Mouse (Mus musculus): Measurements from ENCODE around the gene Uri1.

Gene Uri1

DNA sequence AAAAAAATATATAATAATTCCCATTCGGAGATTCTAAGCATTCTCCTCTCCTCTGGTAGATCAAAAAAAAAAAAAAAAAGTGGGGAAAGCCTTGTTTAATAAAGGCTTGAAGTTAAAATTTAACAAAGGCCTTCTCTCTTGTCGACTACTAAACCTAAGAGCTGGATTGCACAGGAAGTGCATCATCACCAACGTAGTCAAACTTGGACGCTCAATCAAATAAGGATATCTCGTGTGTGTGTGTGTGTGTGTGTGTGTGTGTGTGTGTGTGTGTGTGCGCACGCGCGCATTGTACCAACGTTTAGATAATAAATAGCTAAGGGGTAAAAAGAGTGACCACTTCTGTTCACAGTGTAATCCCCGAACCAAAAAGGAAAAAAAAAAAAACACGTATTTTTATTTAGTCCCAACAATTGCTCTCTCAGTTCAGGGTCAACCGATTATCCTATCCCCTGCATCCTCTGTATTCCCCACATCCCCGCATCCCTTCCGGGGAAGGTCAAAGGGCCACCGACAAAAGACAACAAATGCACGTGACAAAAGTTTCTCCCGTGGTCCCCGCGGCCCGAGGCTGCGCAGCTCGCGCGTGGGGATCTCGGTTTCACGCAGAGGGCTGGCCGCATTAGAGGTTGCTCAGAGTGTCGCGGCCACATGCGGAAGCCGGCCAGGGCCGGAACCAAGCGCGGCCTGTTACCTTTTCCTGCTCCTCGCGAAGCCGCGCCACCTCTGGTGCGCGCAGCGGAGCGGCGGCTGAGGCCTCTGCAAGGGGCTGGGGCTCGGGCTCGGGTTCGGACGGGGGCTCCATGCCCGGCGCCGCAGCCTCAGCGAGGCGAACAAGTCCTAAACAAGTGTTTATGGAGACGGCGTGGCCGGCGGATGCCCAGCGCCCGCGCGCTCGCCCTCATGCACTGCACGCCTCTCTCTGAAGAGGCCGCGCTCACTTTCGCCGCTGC, 4.7 kb downstream of the Uri1 start:
- intact Hi-C loops (cut with DNase I): loop anchor here (10.0 kb wide), 1 partner anchor 66 kb away; no protein-coding TSS in a partner anchor

DNA sequence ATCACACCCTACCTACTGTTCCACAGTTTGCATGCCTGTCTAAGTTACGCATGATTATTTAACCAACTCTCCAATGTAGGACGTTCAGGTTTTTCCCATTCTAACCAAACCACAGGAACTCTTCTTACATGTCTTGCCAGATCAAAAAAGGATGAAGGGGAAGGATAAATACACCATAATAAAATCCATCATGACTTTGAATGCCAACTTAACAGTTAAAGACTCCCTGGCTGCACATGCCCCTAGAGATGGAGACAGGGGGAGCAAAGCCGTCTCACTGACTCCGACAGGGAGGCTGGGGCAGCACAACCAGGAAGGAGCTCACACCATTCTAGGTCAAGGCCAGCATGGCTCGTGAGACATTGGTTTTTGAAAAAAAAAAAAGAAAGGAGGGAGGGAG, 8.0 kb downstream of the Uri1 start:
- intact Hi-C loops (cut with DNase I): loop anchor here (10.0 kb wide), 1 partner anchor 69 kb away; no protein-coding TSS in a partner anchor

DNA sequence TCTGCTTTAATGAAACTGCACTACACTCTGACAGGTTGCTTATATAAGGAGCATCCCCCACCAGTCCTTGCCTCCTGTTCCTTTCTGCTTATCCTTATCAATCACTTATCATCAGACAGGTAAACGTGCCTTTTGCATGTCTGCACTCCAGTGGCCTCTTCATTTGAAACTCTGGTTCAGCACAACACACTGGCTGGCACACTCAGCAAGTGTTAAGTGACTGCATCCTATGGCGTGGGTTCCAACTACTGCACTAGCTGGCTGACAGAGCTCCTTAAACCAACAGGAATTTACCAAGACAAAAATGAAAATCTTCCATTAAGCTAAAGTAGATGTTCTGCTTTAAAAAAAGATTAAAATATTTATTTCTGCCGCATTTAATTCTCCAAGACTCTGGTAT, 9.4 kb downstream of the Uri1 start:
- intact Hi-C loops (cut with DNase I): loop anchor here (10.0 kb wide), 1 partner anchor 71 kb away; no protein-coding TSS in a partner anchor

DNA sequence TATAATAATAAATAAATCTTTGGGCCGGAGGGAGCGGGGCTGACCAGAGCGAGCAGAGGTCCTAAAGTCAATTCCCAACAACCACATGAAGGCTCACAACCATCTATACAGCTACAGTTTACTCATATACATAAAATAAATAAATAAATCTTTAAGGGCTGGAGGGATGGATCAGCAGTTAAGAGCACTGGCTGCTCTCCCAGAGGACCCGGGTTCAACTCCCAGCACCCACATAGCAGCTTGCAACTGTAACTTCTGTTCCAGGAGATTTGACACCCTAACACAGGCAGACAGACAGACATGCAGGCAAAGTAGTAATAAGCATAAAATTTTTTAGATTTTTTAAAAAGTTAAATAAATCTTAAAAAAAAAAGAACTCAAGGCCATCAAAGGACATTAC, 10.5 kb downstream of the Uri1 start:
- intact Hi-C loops (cut with DNase I): loop anchor here (10.0 kb wide), 1 partner anchor 72 kb away; no protein-coding TSS in a partner anchor

DNA sequence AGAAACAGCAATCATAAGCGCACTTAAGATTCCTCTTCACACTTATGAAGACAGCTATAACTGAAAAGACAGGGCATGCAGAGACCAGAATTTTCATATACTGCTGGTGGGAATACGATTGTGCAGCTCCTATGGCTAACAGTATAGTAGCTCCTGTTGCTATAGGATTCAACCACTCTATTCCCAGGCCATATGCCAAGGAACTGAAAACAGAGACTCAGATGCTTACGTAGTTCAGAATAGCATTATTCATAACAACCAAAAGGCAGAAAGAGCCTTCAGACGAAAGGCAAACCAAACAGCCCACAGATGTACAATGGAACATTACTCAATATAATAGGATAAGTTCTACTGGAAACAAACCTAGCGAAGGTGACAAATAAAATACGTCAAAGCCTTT, 15.0 kb downstream of the Uri1 start:
- intact Hi-C loops (cut with DNase I): no loop called here

DNA sequence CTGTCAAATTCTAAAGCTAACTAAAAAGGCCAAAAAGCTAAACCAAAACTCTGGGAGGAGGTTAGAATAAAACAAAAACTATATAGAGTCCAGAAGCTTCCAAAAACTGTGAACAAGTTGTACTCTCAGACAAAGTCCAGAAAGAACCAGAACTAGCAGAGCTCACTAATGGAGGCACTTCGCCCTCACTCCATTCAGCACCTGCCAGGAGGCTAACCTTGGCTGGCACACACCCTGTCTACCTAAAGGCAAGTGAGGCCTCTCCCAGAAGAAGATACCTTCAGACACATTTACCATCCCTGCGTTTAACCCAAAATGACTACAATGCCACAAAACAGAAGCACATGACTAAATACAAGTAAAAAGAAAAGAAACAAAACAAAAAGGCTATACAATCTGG, 20.9 kb downstream of the Uri1 start:
- intact Hi-C loops (cut with DNase I): no loop called here

DNA sequence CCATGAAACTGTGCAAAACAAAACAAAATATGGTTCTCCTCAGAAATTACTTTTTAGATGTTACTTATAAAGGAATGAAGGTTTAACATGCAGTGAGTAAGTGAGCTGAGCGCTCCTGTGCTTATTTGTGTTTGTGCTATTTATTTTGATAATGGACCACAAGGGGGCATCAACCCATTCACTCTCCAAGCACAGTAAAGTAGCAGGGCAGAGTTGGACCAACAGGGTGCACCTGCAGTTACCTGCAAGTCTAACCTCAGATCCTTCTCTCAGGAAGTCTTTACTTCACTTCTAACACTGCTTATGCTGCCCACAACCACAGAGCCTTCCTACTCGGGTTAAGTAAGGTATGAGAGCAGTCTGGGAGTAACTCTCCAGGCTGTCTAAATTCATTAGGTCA, 23.7 kb downstream of the Uri1 start:
- intact Hi-C loops (cut with DNase I): no loop called here

DNA sequence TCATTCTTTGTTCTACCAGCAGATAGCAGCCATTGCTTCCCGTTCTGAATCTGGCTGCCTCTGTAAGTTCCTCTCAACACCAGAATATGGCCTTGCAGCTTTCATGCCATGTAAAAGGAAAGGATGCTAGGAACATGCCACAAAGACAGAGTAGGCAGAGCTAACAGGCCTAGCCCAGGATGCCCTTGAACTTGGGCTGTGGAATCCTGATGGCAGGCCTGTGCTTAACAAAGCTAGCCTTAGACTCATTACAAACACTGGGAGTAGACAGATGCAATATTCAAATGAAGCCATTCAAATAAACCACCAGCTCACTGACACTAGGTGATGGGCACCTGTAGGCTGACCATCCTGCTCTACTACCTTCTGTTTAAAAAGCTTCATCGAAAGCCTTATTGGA, 30.5 kb downstream of the Uri1 start:
- intact Hi-C loops (cut with DNase I): no loop called here

DNA sequence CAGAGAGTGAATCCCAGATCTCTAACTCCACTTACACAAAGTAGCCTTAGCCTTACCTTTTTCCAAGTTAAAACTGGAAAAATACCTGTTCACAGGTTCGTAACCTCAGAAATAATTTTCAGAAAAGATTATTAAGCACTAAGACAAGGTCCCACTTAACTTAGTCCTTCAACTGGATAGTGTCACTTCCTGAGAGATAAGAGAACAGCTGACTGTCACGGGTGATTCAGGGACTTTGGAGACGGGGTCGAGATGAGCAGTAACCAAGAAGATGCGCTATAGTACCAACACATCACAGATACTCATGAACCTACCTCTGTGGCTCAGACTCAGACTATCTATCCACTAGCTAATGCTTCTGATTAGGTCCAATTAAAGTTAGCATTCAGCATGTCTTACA, 38.5 kb downstream of the Uri1 start:
- intact Hi-C loops (cut with DNase I): no loop called here

DNA sequence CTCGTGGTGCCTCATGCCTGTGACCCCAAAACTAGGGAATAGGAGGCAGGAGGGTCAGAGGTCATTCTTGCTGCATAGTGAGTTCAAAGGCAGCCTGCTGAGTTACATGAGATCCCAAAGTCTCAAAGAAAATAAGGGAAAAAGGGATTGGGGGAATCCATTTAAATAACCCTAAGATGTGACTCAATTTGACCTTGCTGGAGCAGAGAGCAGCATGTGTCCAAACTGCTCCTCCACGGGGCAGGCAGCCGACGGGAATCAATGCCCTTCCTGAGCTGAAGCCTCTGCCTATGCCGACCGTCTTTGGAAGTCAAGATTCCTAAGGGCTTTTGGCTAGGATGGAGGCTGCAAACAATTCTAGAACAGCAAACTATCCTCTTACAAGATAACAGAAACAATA, 39.9 kb downstream of the Uri1 start:
- intact Hi-C loops (cut with DNase I): no loop called here

DNA sequence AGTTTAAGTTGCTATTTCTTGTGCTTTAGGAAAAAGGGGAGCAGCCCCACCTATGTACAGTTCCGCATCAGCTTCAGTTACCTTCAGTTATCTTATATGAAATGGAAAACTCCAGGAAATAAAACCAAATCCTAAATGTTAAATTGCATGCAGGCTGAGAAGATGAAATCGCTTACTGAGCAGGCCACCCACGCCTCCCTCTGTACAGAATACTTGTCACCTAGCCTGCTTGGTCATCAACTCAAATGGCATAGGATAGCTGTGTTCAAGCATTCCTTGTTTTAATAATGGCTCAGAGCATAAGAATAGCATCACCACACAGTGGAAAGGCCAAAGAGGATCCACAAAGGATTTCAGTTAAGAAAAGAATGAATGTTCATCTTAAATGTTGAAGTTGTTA, 43.6 kb downstream of the Uri1 start:
- intact Hi-C loops (cut with DNase I): no loop called here

DNA sequence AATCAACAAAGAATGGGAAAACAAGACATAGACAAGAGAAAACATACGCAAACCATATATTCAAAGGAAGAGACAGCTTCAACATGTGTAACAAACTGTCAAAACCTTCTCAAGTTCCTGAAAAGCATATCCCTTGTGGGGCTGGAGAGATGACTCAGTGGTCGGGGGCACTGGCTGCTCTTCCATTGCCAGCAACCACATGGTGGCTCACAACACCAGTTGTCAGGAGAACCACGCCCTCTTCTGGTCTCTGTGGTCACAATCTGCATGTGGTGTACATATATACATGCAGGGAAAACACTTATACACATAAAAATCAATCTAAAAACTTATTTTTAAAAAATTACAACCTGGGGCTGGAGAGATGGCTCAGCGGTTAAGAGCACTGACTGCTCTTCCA, 44.9 kb downstream of the Uri1 start:
- intact Hi-C loops (cut with DNase I): no loop called here

DNA sequence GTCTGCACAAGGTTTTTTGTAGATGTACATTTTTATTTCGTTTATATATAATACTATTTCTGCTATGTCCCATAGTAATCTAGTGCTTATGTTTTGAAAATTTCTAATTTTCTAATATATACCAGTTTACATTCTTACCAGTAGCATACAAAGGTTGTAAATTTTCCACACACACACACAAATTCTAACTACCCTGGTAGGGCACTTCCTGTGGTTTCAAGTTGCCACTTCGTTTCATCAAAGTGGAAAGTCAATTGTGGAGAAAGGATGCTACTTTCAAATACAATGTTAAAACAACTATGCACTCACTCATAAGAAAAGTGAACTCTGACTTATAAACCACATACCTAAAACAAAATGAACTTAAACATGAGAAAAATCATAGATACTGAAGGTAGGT, 45.7 kb downstream of the Uri1 start:
- intact Hi-C loops (cut with DNase I): no loop called here

DNA sequence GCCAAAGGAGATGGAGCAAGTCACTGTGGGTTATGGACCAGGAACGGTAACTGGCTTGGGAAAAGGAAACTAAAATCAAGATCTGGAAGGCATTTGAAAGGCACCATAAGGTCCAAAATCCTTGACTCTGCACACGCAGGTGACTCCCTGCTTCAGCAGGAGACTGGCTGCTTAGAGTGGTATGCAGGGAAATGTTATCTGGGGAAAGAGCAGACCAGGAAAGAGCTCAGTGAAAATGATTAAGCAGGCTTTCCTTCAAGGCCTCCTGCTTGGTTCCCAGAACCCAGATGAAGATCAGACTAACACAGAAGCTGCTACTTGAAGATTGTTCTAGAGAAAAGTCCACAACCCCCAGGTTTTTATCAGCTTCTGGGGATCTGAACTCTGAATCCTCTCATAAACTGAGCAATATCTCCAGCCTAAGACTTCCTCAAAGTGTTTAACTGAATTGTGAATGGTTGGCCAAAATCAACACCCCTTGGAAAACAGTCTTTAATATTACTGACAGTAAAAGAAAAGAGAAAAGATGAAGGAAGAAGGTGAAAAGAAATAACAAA, 50.3 kb downstream of the Uri1 start:
- intact Hi-C loops (cut with DNase I): no loop called here

DNA sequence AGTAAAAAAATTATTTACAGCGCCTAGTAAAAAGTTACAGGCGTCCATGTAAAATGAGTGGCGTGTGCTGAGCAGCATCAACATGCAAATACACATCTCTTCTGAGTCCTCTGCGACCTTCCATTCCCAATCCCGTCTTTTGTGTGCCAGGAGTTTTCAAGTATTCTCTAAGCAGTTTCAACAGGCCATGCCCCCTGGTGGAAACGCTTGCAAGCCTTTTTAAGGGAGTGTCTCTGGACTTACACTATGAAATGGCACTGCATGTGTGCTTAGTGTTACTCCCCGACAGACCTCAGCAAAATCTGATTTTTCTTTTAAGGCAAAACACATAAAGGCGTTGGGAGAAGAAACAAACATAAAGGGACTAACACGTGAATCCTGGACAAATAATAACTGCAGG, 50.8 kb downstream of the Uri1 start:
- intact Hi-C loops (cut with DNase I): no loop called here

DNA sequence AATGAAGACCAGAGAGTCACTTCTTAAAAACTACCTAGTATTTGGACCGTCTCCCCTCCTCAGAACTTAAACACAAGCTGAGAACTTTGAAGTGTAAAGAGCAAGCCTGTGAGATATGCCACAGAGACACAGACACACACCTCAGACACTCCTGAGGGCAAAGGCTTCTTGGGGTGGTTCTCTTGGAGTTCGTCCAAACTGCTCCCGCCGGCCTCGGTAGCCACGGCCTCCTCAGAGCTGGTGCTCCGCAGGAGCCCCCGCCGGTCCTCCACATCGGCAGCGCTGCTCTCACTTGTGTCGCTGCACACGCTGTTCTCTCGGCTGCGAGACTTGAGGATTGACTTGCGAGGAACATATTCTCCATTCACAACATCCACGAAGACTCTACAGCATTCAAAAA, 61.0 kb downstream of the Uri1 start:
- intact Hi-C loops (cut with DNase I): no loop called here

DNA sequence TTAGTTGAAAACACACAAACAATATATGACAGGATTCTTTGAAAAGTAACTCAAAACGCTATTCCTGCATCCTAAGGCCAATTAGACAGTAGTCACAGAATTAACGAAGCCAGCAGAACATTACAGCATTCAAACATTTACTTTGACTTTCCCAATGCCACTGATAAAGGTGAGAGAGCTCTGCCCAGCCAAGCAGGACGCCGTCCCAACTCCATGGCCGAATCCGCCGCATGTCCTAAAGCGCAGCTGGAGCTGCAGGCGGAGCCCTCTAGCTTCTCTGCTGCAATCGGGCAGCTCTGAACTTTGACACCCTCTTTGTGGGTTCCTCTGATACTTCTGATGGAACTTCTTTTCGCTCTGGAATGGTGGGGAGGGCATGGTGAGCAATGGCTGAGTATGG, 62.1 kb downstream of the Uri1 start:
- intact Hi-C loops (cut with DNase I): no loop called here

DNA sequence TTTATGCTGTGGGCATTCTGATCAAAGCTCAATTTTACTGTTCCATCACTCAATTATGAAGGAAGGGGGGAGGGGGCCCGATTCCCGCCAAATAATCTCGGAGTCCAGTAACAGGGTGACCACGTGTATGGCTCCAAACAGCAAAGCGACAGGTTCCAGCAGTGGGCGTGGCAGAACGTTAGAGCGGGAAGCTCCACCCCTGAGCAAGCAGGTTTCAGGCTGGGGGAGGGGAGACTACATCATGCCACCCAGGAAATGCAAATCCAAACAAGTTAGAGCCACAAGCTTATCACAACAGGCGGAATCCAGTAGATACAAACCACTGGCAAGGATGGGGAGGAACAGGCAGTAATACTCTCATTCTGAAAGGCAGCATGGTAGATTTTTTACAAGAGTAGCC, 71.5 kb downstream of the Uri1 start:
- intact Hi-C loops (cut with DNase I): no loop called here

DNA sequence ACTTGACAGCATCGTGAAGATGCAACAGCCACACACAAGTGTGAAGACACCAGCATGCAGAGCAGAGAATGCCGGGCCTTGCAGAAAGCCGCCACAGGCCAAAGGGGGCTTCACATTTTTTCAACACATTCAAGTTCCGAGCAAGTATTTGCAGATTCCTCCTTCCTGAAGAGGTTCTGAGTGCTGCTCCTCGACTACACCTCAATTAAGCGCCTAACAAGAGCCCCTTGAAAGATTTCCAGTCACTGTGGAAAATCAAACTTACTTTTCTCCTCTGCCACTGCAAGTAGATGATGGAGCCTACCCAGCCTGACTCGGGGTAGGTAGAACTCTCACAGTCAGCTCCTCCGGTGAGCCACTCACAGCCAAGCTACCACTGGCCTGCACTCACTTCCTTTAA, 86.9 kb downstream of the Uri1 start:
- intact Hi-C loops (cut with DNase I): no loop called here

DNA sequence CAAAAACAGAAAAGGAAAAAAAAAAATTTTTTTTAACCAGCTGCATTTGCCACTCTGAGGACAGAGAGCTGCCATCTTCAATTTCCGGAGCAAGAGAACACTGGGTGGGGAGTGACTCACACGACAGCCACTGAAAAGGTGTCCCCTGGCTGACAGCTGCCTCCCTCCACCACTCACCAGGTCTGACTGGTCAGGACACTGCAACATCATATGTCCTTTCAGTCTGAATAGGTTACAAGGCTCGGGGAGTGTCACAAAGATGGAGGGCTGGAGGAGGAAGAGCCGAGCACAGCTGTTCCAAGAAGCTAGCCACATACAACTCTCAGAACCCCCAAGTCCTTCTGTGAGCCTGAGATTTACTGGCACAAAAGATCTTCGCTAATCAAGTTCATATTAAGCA, 87.6 kb downstream of the Uri1 start:
- intact Hi-C loops (cut with DNase I): no loop called here

DNA sequence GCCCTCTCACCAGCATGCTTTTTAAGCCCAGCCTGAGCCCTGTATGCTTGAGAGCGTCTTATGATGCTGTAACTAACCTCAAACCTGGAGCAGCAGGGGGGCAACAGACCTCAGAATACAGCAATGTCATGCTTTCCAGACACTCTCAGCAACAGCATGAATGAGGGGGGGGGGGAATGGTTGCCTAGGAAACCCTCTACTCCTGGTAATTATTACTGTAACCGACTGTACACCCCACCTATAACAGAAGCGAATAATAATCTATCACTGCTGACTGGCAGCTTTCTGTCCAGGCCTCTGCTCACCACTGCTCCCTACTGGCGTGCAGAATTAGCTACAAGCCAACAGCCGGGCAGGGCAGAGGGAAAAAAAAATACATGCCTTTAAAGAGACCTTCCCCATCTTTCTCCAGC, 88.6 kb downstream of the Uri1 start:
- intact Hi-C loops (cut with DNase I): no loop called here

DNA sequence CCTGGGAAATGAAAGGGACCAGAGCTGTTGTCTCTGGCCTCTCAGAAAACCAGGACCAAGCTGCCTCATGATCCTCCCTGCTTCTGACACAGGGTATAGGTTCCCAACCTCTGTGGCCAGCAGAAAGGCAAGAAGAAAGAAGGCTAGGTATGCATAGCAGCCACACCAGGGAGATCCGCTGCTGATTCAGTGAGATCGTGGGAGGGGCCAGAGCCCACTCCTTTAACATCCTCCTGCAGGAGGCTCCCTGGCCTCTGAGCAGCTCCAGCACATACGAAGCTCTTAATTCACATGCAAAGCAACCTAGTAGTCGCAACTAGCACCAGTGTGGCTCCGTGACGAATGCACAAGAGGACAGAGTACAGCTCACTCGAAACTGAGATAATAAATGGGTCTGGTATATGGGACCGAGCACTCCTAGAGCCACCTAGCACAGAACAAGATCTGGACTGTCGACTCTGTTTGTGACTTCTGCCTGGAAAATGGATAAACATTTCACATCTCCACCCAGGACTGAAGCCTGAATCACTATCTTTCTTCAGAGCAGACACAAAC, 89.5 kb downstream of the Uri1 start:
- intact Hi-C loops (cut with DNase I): no loop called here

DNA sequence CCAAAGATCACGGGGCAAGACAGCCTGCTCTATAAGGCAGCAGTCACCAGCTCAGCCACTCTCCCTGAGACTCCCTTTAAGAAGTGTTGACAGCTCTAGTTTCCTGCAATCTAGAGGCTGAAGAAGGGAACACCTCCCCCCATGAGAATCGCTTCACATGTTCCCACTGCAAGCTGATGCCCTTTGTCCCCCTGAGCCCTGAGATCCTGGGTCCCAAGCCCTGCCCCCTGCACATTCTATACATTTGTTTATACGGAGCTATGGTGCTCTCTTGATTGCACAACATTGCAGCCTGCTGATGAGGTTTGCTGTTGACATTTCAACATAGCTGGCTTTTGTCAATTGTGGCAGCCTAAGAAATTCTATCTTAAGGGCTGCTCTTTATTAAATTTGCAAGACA, 91.7 kb downstream of the Uri1 start:
- intact Hi-C loops (cut with DNase I): no loop called here

All from adrenal gland (tissue).